Mouse (Mus musculus): ENCODE measurements around the gene Fam178b.
A peak's percentile ranks its signal among the peaks of the same experiment; 100 is the strongest.

The Fam178b gene

GRCm38 (mm10) chr1:36591408-36591807 lies 91.6 kb downstream of the Fam178b start:
- no peak for ATAC-seq (ENCODE audit: insufficient number of reproducible peaks, low FRiP score, low TSS enrichment)

- ATAC-seq (ENCODE audit: insufficient number of reproducible peaks, low FRiP score, low TSS enrichment): no peak
These were observed 92.3 kb downstream of the Fam178b start for GRCm38 (mm10) chr1:36590664-36591063.

- ATAC-seq (ENCODE audit: insufficient number of reproducible peaks, low FRiP score, low TSS enrichment): peak; percentile 47; the same call in 1 of the 2 replicates
These were observed 93.5 kb downstream of the Fam178b start for GRCm38 (mm10) chr1:36589486-36589885.

- no peak for ATAC-seq (ENCODE audit: insufficient number of reproducible peaks, low FRiP score, low TSS enrichment)
These were observed 94.2 kb downstream of the Fam178b start for GRCm38 (mm10) chr1:36588476-36589450.

- ATAC-seq (ENCODE audit: insufficient number of reproducible peaks, low FRiP score, low TSS enrichment): no peak
These were observed 95.1 kb downstream of the Fam178b start for GRCm38 (mm10) chr1:36587860-36588259.

GRCm38 (mm10) chr1:36586288-36586687 lies 96.7 kb downstream of the Fam178b start:
- no peak for ATAC-seq (ENCODE audit: insufficient number of reproducible peaks, low FRiP score, low TSS enrichment)

- no peak for ATAC-seq (ENCODE audit: insufficient number of reproducible peaks, low FRiP score, low TSS enrichment)
These were observed 99.4 kb downstream of the Fam178b start for GRCm38 (mm10) chr1:36583408-36584116.

GRCm38 (mm10) chr1:36582211-36582610 lies 100.8 kb downstream of the Fam178b start:
- no peak for ATAC-seq (ENCODE audit: insufficient number of reproducible peaks, low FRiP score, low TSS enrichment)

GRCm38 (mm10) chr1:36581260-36581659 lies 101.7 kb downstream of the Fam178b start:
- ATAC-seq (ENCODE audit: insufficient number of reproducible peaks, low FRiP score, low TSS enrichment): no peak

GRCm38 (mm10) chr1:36580384-36581207 lies 102.4 kb downstream of the Fam178b start:
- peak; percentile 60 for ATAC-seq (ENCODE audit: insufficient number of reproducible peaks, low FRiP score, low TSS enrichment)

- ATAC-seq (ENCODE audit: insufficient number of reproducible peaks, low FRiP score, low TSS enrichment): no peak
These were observed 103.0 kb downstream of the Fam178b start for GRCm38 (mm10) chr1:36579974-36580383.

- ATAC-seq (ENCODE audit: insufficient number of reproducible peaks, low FRiP score, low TSS enrichment): no peak
These were observed 105.8 kb downstream of the Fam178b start for GRCm38 (mm10) chr1:36576991-36577675.

GRCm38 (mm10) chr1:36575347-36575746 lies 107.6 kb downstream of the Fam178b start:
- no peak for ATAC-seq (ENCODE audit: insufficient number of reproducible peaks, low FRiP score, low TSS enrichment)

- no peak for ATAC-seq (ENCODE audit: insufficient number of reproducible peaks, low FRiP score, low TSS enrichment)
These were observed 108.6 kb downstream of the Fam178b start for GRCm38 (mm10) chr1:36574196-36574955.

GRCm38 (mm10) chr1:36573524-36573923 lies 109.5 kb downstream of the Fam178b start:
- ATAC-seq (ENCODE audit: insufficient number of reproducible peaks, low FRiP score, low TSS enrichment): no peak

GRCm38 (mm10) chr1:36572709-36573108 lies 110.3 kb downstream of the Fam178b start:
- ATAC-seq (ENCODE audit: insufficient number of reproducible peaks, low FRiP score, low TSS enrichment): no peak

GRCm38 (mm10) chr1:36572140-36572700 lies 110.8 kb downstream of the Fam178b start:
- no peak for ATAC-seq (ENCODE audit: insufficient number of reproducible peaks, low FRiP score, low TSS enrichment)

GRCm38 (mm10) chr1:36571627-36572026 lies 111.4 kb downstream of the Fam178b start:
- no peak for ATAC-seq (ENCODE audit: insufficient number of reproducible peaks, low FRiP score, low TSS enrichment)

- ATAC-seq (ENCODE audit: insufficient number of reproducible peaks, low FRiP score, low TSS enrichment): no peak
These were observed 112.7 kb downstream of the Fam178b start for GRCm38 (mm10) chr1:36570320-36570719.

Data from cerebellum, adult (tissue).